Mouse (Mus musculus): Measurements from ENCODE around the gene Coro6.

GRCm38 (mm10) chr11:77502481-77502880, 40.3 kb downstream of the Coro6 start:
- TF ChIP-seq ZC3H11A (IDR thresholded peaks at IDR 0.05; ENCODE audit: borderline replicate concordance, low read depth, low read length): no peak
- no peak for TF ChIP-seq MAFK (IDR thresholded peaks at IDR 0.05; ENCODE audit: insufficient read depth, low read depth, low read length)
- TF ChIP-seq CHD2 (IDR thresholded peaks at IDR 0.05; ENCODE audit: low read depth, low read length): no peak

Data from ES-E14 (cell line).